In the genomic region with DNA sequence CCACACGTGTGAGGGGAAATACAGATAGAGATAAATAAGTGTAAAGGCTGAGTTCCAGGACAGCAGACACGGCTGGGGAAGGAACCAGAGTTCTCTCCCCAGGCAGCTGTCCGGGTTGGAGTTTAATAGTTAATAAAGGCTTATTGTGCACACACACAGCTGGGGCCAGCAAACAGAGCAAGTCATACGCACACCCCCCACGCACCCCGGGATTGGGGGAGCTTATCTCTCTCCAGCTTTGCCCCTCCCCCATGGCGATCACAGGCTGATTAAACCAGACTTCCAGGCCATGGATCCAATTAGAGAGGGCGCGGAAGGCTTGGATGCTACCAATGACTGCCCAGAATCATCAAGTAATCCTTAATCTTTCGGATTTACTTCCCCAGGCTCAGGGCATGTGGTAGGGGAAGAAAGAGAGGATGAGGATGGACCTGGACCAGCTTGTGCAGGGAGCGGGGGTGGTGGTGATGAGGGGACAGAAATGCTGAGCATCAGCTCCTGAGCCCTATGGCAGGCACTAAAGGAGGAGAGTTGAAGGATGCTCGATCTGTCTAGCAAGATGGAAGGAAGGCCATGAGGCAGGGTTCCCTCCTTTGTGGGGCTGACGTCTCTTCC, we compare ENCODE assay signal across 9 mouse cellular contexts.
A peak's percentile ranks its signal among the peaks of the same experiment; 100 is the strongest.
DNase-seq lines count a peak whose midpoint lies in the region; ATAC-seq lines count a peak whose summit lies in the region.
"Had no signal": no experiment of that assay in that cellular context is flagged by ENCODE, and none has a peak within 500 bp of the region (broad histone marks: within the 10 kb centered on the region; RNA-seq: fewer than 3 reads in every experiment).

No protein-coding gene starts in this region.

- 50% methylated on average over 13 of the region's 13 CpGs for WGBS in embryonic facial prominence, embryonic 14.5 days
- WGBS in hindbrain, embryonic 13.5 days: 40% methylated on average over 13 of the region's 13 CpGs
- WGBS in neural tube, embryonic 14.5 days: 40% methylated on average over 13 of the region's 13 CpGs

- no peak overlapping the region for H3K9ac ChIP-seq in embryonic facial prominence, embryonic 14.5 days (ENCODE audit: low read depth, low read length)
- no peak overlapping the region for H3K9ac ChIP-seq in hindbrain, embryonic 13.5 days
- no peak overlapping the region for H3K9ac ChIP-seq in neural tube, embryonic 14.5 days (replicated peaks; ENCODE audit: low read depth, low read length)
- H3K9ac ChIP-seq: heart, embryonic 13.5 days had no signal

- H3K36me3 ChIP-seq in embryonic facial prominence, embryonic 14.5 days (ENCODE audit: control insufficient read depth, insufficient read depth, low read length): no peaks in the 10 kb centered on the region
- H3K36me3 ChIP-seq in hindbrain, embryonic 13.5 days: no peaks in the 10 kb centered on the region
- H3K36me3 ChIP-seq in neural tube, embryonic 14.5 days (ENCODE audit: control insufficient read depth, insufficient read depth, low read length): no peaks in the 10 kb centered on the region
- H3K36me3 ChIP-seq: heart, embryonic 13.5 days had no signal

- H3K4me2 ChIP-seq in embryonic facial prominence, embryonic 14.5 days (ENCODE audit: low read depth, low read length): no peak overlapping the region
- H3K4me2 ChIP-seq in hindbrain, embryonic 13.5 days: no peak overlapping the region
- H3K4me2 ChIP-seq in neural tube, embryonic 14.5 days (ENCODE audit: low read depth, low read length): no peak overlapping the region
- H3K4me2 ChIP-seq: heart, embryonic 13.5 days had no signal

- ATAC-seq in embryonic facial prominence, embryonic 14.5 days (ENCODE audit: low read depth): peak; percentile 71; the same call in 1 of the 2 replicates
- ATAC-seq in hindbrain, embryonic 13.5 days (ENCODE audit: low FRiP score): no peak
- peak; percentile 44; the same call in 1 of the 2 replicates for ATAC-seq in neural tube, embryonic 14.5 days (ENCODE audit: low read depth)
- no peak for ATAC-seq in erythroblast, adult 5-6 weeks (replicated peaks; ENCODE audit: low FRiP score, poor library complexity, severe bottlenecking)

- H3K27me3 ChIP-seq in embryonic facial prominence, embryonic 14.5 days (replicated peaks; ENCODE audit: control insufficient read depth, insufficient read depth, low read length): no peaks in the 10 kb centered on the region
- H3K27me3 ChIP-seq in hindbrain, embryonic 13.5 days: no peaks in the 10 kb centered on the region
- H3K27me3 ChIP-seq in neural tube, embryonic 14.5 days (ENCODE audit: control insufficient read depth, insufficient read depth, low read length): no peaks in the 10 kb centered on the region

- no peaks in the 10 kb centered on the region for H3K9me3 ChIP-seq in embryonic facial prominence, embryonic 14.5 days (ENCODE audit: control insufficient read depth, low read length)
- no peaks in the 10 kb centered on the region for H3K9me3 ChIP-seq in hindbrain, embryonic 13.5 days
- no peaks in the 10 kb centered on the region for H3K9me3 ChIP-seq in neural tube, embryonic 14.5 days (ENCODE audit: control insufficient read depth, low read length)
- H3K9me3 ChIP-seq: heart, embryonic 13.5 days had no signal

- peak; percentile 44 for DNase-seq in left cerebral cortex, postnatal 4 days
- no peak for DNase-seq in left cerebral cortex, adult 18-20 months (ENCODE audit: low spot score in 2 of 2)
- DNase-seq in embryonic facial prominence, embryonic 14.5 days (ENCODE audit: low spot score): peak; percentile 76
- DNase-seq in thymus, postnatal 0 days (ENCODE audit: low spot score): no peak
- DNase-seq in gastrocnemius, adult 8-10 months (ENCODE audit: low spot score in 2 of 2): no peak

- intact Hi-C loops in left cerebral cortex, postnatal 4 days (cut with DNase I): no loop called here

- H3K4me1 ChIP-seq in embryonic facial prominence, embryonic 14.5 days (ENCODE audit: control insufficient read depth, insufficient read depth, low read length): peaks cover 9% of the 10 kb centered on the region; the same call in 1 of the 2 replicates
- peaks cover 57% of the 10 kb centered on the region for H3K4me1 ChIP-seq in hindbrain, embryonic 13.5 days (replicated peaks)
- H3K4me1 ChIP-seq in neural tube, embryonic 14.5 days (ENCODE audit: control insufficient read depth, insufficient read depth, low read length): peaks cover 32% of the 10 kb centered on the region

- H3K4me3 ChIP-seq in embryonic facial prominence, embryonic 14.5 days (ENCODE audit: low read depth, low read length): no peak overlapping the region
- no peak overlapping the region for H3K4me3 ChIP-seq in hindbrain, embryonic 13.5 days
- no peak overlapping the region for H3K4me3 ChIP-seq in neural tube, embryonic 14.5 days (ENCODE audit: low read depth, low read length)
- H3K4me3 ChIP-seq: heart, embryonic 13.5 days had no signal

- H3K27ac ChIP-seq in embryonic facial prominence, embryonic 14.5 days (replicated peaks; ENCODE audit: low read depth, low read length): no peak overlapping the region
- H3K27ac ChIP-seq in hindbrain, embryonic 13.5 days: peak overlapping the region; percentile 69
- H3K27ac ChIP-seq in neural tube, embryonic 14.5 days (ENCODE audit: low read depth, low read length): peak overlapping the region; percentile 49; the same call in 1 of the 2 replicates
- H3K27ac ChIP-seq: heart, embryonic 13.5 days had no signal

Comparison
In these comparisons a context has a peak if more than half of its experiments do, and no peak if none do; other contexts are left out.
1. DNase-seq: peak in left cerebral cortex, postnatal 4 days (single experiment) and embryonic facial prominence, embryonic 14.5 days (single experiment); none in left cerebral cortex, adult 18-20 months (0 of 2), thymus, postnatal 0 days (single experiment) and gastrocnemius, adult 8-10 months (0 of 2).
2. ATAC-seq: peak in embryonic facial prominence, embryonic 14.5 days (single experiment) and neural tube, embryonic 14.5 days (single experiment); none in hindbrain, embryonic 13.5 days (single experiment) and erythroblast, adult 5-6 weeks (single experiment).